Mouse (Mus musculus) c-Kit-negative CD71-positive TER-119-positive erythroid progenitor cells, embryonic 14.5 days (primary cell): ENCODE measurements at regions not wholly inside any gene's neighbourhood (a gene's known extent, or its start where the extent isn't known, plus 50 kb on each side); places are given as distances from the start of the nearest gene placed in this dataset.
"Not testable (repeated sequence)": the region's sequence is repeated elsewhere in the genome, so short reads cannot be mapped to it uniquely, and the experiment has no call there.

Experiments used
- DNase-seq: peaks from one replicate; pipeline ENCODE4 v3.0.0-alpha.2; 2013; ENCODE audit warnings: low read depth, low spot score

DNA sequence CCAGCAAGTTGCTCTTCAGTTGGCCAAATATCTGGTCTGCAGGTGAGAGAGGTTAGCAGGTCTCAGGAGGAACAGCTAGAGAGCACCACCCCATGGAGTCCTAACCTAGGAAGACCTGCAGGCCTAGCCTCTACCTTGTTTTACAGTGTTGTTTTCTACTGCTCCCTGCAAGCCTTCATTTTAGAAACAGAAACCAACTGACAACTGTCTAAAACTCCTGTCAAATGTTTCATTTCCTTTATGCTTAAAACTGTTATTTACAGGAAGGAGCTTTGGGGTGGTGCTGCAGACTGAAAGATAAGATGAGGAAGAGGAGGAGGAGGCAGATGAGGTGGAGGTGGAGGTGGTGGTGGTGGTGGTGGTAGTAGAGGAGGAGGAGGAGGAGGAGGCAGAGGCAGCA, 96.6 kb upstream of the Selenop start:
- DNase-seq, result no peak

DNA sequence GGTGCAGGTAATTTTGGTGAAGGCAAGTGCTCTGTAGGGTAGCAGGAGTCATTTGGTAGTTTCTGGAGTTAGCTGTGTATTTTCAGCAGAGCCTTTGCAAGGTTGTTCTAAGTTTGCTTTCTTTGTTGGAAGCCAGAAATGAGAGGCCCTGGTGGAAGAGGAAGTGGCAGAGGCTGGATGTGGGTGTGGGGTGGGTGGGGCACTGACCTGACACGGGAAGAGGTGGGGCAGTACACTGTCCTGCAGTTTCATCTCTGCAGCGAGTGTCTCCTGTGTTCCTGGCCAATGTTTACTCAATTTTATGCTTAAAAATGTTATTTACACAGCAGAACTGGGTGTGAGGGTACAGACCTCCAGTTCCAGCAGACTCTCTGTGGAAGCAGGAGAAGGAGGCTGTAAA, 94.3 kb upstream of the Selenop start:
- DNase-seq, result no peak

DNA sequence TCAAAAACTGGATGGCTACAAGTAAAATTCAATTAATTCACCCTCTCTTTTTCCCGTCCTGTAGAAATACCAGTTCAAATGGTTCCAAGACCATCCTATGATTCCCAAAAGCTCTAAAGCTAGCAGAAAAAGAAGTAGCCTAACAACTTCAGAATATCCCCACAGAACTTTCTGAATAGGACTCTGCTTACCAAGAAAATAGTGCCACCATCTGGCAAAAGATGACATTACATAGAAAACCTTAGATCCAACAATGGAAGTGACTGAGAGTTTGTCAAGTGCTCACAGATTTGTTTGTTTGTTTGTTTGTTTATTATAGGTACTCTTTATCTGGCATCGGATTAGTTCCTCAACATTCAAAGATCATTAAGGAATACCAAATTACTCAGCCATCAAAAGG, 93.5 kb upstream of the Selenop start:
- DNase-seq, result no peak

DNA sequence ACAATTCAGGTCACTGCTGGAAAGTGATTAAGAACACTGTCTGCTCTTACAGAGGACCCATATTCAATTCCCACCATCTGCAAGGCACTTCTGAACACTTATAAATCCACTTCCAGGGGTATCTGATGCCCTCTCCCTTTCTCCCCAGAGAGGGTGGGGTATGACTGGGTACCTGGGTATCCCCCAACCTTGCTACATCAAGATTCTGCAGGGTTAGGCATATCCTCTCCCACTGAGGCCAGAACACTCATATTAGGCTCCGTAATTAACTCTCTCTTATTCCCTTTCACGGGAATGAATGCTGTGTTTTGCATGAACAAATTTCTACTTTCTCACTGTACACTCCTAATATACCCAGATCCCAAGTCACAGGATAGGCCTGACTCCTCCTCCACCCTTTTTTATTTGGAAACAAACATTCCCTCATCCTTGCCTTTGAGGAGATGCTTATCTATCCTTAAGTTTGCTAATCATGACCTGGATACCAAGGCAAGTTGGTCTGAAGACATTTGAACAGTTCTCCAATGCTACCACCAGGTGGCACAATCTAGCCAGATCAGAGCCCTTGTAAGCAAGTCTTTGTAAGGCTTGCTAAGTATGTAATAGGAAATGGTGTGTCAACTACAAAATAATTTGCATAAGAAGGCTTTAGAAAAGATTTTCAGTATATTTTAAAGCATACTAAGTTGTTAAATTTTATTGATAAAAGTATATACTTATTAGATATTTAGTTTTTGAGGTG, 66.3 kb upstream of the Selenop start:
- peak; percentile 0 for DNase-seq

- DNase-seq, result no peak
Observed at GRCm38 (mm10) chr15:3205522-3205921, 62.8 kb upstream of the Selenop start.

DNA sequence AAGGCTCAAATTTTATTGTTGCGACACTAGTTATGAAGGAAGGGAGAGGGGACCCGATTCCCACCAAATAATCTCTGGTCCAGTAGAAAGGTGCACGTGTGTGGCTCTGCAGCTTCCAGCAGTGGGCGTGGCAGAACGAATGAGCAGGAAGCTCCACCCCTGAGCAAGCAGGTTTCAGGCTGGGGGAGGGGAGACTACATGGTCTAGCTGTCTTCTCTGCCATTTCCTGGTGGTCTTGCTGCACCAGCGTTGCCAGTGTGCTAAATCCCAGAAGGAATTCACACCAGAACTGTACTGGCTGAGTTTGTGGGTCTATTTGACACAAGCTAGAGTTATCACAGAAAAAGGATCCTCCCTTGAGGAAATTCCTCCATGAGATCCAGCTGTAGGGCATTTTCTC, 62.3 kb upstream of the Selenop start:
- not testable (repeated sequence) for DNase-seq

DNA sequence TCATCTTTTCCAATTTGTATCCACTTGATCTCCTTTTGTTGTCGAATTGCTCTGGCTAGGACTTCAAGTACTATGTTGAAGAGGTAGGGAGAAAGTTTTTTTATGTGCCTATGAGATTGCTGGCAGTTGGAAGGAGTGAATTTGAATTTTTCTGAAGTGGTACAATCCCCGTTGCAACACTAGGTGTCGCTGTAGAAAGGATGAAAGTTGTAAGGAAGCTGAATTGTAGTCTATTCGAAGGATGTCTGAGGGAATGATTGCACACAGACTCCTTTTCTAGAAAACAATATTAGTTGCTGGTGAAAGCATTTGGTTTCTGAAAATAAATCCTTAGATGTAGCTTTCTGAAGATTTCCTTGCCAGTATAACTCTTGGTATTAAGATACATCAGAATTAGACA, 54.6 kb upstream of the Selenop start:
- no peak for DNase-seq

- DNase-seq, result no peak
Observed at GRCm38 (mm10) chr15:3215201-3215600, 53.1 kb upstream of the Selenop start.
